ENCODE assay signal across 11 mouse cellular contexts in the genomic region with DNA sequence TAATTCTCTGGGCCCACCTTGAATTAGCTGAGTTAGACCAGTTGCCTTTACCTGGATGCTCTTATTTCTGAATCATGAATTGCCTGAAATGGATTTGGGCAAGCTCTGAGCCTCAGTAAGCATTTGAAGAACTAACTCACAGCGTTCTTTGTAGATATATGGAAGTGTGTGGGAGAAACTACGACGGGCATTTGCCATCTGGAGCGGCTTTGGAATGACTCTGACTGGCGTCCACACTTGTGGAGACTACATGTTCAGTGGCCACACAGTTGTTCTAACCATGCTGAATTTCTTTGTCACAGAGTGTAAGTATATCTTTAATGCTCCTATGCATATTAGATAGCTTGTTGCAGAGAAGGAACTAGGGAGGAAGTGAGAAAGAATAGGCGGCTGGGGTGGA. TPM values are rescaled to one million over a fixed set of nuclear protein-coding genes. Genes with fewer than 3 reads are reported as not detected.
"Had no signal": no experiment of that assay in that cellular context is flagged by ENCODE, and none has a peak within 500 bp of the region (broad histone marks: within the 10 kb centered on the region; RNA-seq: fewer than 3 reads in every experiment).

No protein-coding gene starts in this region.

- DNase-seq: kidney, adult 18-20 months; kidney, postnatal 10 days; kidney, postnatal 4 days; liver; liver, embryonic 13.5 days; liver, postnatal 0 days; lung, postnatal 14 days; thymus, adult 18-20 months; thymus, postnatal 14 days had no signal

RNA-seq across cellular contexts. Expression of a gene that starts 41.3 kb away (rescaled TPM):
- total RNA-seq: monocyte, adult 5-6 weeks; neutrophil, adult 5-6 weeks had no signal
